Mouse (Mus musculus): Measurements from ENCODE around the gene Srcap.
"Not testable (repeated sequence)": the region's sequence is repeated elsewhere in the genome, so short reads cannot be mapped to it uniquely, and the experiment has no call there.

Srcap gene

DNA sequence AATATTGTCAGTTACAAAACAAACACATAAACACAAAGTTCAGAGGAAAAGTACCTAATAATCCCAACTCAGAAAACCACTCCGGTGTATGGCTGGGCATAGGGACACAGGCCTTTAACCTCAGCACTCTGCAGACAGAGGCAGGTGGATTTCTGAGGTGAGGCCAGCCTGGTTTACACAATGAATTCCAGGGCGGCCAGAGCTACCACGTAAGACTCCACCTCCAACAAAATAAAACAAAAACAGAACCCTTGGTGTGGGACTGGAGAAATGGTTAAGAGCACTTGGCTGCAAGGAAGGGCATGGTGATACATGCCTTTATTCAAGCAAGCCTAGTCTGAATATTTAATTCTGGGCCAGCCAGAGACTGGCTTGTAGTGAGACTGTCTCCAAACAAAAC, 19.9 kb upstream of the Srcap start:
- no peak for DNase-seq

DNA sequence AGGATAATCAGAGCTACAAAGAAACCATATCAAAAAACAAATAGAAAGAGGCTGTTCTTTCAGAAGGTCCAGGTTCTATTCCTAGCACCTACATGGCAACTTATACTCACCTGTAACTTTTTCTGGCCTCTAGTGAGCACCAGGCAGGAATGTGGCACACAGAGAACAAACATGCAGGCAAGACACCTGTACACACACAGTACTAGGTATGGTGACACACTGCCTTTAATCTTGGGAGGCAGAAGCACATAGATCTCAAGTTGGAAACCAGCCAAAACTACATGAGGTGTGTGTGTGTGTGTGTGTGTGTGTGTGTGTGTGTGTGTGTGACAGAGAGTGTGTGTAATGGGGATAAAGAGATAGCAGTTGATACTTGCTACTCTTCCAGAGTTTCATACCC, 17.1 kb upstream of the Srcap start:
- no peak for DNase-seq

DNA sequence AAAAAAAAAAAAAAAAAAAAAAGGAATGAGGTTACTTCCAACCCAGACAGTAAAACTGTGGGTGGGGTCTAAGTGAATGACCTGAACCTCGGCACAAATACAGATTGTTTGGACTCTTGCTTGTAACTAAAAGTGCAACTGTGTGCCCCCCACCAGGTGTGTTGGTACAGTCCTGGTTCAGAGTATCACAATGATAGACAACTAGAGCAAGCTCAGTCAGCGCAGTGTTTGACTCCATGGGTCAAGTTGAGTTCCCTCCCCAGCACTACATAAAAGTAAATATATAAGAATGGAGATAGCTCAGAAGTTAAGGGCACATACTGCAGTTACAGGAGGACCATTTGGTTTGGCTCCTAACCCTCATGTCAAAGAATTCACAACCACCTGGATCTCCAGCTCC, 14.4 kb upstream of the Srcap start:
- no peak for DNase-seq

DNA sequence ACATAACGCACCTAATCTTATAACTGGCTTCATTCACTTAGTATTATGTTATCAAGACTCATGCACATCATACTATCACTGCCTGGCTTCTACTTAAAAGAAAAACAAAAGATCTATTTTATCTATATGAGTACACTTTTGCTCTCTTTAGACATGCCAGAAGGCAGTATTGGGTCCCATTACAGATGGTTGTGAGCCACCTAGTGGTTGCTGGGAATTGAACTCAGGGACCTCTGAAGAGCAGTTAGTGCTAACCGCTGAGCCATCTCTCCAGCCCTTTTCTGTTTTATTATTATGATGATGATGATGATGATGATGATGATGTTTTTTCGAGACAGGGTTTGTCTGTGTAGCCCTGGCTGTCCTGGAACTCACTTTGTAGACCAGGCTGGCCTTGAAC, 13.4 kb upstream of the Srcap start:
- no peak for DNase-seq

DNA sequence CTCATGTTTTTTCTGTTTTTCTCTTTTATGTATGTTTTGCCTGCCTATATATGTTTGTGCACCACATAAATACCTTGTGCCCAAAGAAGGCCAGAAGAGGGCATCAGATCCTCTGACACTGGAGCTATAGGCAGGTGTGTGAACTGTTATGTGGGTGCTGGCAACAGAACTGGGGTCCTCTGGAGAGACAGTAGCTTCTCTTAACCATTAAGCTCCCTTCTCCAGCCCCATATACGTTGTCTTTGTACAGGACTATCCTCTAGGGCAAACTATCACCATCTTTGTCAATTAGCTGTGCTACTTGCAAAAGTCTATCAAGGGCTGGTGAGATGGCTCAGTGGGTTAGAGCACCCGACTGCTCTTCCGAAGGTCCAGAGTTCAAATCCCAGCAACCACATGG, 3.5 kb upstream of the Srcap start:
- DNase-seq = no peak

DNA sequence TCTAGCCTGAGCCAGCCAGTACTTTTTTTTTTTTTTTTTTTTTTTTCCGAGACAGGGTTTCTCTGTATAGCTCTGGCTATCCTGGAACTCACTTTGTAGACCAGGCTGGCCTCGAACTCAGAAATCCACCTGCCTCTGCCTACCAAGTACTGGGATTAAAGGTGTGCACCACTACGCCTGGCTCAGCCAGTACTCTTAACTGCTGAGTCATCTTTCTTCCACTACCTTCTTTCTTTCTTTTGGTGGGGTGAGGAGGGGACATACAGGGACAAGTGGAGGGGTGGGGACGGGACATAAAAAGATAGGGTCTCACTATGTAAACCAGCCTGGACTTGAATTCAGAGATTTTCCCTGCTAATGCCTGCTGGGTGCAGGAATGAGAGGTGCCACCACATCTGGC, 2.0 kb upstream of the Srcap start:
- DNase-seq = not testable (repeated sequence)

DNA sequence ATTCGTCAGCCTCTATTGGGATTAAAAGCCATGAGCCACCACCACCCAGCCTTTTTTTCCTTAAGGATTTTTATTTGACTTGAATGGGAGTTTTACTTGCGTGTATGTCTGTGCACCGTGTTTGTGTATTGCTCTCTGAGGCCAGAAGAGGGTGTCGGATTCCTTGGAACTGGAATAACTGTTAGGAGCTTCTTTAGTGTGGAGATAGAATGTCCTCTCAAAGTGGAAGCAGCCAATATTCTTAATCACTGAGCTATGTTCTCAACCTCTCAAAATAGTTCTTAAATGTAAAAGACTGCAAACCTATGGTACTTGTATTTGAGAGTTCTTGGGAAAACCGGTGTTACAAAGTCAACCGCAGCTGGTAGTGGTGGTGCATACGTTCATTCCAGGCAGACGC, 542 bp upstream of the Srcap start:
- DNase-seq = peak; percentile 41

DNA sequence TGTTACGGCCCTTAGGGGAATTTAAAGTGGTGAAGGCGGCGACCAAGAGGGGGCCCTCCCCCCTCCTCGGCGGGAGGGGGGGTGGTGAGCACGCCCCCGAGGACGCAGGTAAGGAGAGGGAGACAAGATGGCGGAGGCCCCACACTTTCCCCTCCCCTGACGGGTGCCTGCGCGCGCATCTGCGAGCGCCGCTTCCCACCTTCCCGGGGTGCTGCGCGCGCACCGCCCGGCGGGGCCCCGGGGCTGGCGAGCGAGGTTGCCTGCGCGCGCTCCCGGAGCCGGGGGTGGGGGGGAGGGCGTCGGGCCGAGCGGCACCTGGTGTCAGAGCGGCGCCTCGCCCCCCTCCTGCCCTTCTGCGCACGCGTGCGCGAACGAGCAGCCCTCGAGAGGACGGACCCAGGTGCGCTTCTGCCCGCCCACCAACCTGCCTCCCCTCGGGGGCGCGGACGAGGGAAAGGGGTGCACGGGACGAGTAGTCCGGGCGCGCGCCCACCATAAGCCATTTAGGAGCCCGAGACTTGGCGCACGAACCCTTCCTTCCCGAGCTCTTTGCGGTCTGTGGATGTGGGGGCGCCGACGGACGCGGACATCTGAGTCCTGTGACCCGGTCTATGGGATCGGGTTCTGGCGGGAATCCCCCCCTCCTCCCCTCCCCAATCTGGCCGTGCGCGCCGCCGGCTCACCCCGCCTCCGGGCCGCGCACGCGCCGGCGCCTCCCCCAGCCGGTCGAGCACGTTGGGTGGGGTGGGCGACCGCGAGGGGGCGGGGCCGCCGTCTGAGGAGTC, 640 bp downstream of the Srcap start:
- DNase-seq = peak; percentile 95

DNA sequence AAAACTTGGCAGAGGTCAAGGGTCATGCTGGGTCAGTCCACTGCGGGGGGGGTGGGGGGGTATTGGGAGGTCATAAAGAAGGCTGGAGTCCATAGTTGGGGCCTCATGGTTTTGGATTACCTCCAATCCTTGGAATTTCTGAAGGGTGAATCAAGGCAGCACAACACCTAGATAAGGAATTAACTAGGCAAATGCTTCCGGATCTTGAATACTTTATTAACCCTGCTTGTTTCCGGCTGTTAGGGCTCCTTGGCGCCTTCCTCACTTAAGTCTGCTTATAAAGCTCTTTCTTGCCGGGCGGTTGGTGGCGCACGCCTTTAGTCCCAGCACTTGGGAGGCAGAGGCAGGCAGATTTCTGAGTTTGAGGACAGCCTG, 1.2 kb downstream of the Srcap start:
- no peak for DNase-seq

DNA sequence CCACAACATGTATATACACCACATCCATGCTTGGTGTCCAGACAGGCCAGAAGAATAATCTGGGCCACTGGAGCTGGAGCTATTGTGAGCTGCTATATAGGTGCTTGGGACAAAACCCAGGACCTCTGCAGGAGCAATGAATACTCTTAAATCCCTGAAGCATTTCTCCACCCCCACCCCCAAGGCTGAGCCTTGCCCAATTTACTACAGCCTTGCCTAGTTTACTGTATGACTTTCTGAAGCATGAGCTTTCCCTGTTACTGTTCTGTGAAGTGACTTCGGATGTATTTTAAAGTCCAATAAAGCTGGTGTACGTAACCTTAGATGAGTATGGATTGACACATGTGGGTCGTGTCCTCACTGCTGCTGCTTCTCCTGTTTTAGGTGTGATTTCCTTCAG, 2.0 kb downstream of the Srcap start:
- DNase-seq = peak; percentile 37

DNA sequence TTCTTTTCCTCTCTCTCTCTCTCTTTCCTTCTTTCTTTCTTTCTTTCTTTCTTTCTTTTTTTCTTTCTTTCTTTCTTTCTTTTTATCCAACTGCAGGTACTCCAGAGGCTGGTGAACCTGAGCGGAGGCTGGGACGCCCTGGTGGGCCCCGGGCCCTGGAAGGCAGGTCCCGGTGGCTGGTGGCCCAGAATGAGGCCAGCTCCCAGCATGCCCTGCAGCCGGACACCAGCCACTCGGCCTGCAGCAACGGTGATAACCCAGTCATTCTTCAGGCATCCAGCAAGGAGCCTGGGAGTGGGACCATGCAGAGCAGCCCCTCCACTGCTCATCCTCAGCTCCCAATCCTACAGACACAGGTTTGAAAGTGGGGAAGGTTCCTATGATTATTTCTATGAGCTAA, 4.1 kb downstream of the Srcap start:
- DNase-seq = peak; percentile 33

DNA sequence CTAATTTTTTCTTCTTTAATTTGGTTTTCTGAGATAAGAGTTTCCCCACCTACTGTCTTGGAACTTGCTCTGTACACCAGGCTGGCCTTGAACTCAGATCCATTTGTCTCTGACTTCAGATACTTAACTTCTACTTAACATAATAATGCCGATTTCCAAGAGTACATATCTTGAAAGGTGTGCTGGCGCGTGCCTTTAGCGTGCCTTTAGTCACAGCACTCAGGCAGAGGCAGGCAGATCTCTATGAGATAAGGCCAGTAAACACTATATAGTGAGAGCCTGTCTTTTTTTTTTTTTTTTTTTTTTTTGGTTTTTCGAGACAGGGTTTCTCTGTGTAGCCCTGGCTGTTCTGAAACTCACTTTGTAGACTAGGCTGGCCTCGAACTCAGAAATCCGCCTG, 4.6 kb downstream of the Srcap start:
- no peak for DNase-seq

DNA sequence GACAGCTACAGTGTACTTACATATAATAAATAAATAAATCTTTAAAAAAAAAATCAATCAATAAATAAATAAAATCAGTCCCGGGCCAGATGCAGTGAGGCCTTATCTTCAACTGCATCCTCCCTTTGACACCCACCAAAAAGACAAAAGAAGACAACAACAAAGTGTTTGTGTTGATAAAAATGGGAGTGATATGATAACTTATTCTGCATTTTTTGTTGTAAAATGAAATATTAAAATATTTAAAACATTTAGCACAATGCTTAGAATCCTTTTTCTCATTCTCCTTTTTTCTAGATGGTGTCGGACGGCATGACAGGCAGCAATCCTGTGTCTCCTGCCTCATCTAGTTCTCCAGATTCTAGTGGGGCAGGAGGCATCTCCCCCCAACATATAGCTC, 7.5 kb downstream of the Srcap start, which contains the start of gene Gm42715:
Gene Gm42715 (plus strand): TSS at position 301 of the 400 bp plus-strand sequence.
- no peak for DNase-seq

DNA sequence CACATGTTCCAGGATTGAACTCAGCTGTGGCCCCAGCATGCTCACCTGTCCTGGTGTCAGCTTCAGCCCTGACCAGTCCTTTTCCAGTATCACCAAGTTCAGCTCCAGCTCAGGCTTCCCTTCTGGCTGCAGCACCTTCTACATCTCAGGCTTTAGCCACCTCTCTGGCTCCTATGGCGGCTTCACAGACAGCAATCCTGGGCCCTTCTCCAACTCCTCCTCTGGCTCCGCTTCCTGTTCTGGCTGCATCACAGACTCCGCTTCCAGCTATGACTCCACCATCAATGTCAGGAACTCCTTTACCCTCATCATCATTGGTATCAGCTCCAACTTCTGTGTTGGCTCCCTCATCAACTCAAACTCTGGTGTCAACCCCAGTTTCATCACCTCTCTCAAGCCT, 29.9 kb downstream of the Srcap start:
- DNase-seq = peak; percentile 36

DNA sequence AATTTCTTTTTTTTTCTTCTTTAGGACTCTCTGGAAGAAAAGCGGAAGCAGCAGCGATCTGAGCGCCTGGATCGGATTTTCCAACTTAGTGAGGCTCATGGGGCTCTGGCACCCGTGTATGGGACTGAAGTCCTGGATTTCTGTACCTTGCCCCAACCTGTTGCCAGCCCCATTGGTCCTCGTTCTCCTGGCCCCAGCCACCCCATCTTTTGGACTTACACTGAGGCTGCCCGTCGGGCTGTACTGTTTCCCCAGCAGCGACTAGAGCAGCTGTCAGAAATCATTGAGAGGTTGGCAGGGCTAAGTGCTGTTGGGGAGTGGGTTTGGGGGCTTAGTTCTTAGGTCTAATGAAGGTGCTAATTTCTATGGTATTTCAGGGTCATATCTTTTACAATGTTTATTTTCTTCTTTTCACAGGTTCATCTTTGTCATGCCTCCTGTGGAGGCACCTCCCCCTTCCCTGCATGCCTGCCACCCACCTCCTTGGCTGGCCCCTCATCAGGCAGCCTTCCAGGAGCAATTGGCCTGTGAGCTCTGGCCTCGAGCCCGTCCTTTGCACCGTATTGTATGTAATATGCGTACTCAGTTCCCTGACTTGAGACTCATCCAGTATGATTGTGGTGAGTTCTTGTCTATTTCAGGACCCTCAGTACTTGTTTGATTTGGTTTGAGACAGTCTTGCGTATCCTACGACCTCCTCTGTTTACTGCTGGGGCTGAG, 37.5 kb downstream of the Srcap start:
- peak; percentile 82 for DNase-seq

DNA sequence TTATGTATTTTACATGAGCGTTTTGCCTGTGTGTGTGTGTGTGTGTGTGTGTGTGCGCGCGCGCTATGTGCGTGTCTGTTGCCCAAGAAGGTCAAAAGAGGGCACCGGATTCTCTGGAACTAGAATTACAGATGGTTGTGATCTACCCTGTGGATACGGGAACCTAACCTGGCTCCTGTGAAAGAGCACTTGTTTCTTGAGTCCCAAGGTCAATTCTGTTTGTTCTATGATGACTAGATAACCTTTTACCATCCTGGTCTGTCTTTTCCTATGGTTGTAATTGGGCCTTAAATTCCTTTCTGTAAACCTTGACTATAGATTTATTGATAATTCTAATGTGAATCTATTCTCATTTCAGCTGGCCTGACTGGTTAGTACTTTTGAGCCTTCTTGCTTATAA, 39.8 kb downstream of the Srcap start:
- DNase-seq = no peak

DNA sequence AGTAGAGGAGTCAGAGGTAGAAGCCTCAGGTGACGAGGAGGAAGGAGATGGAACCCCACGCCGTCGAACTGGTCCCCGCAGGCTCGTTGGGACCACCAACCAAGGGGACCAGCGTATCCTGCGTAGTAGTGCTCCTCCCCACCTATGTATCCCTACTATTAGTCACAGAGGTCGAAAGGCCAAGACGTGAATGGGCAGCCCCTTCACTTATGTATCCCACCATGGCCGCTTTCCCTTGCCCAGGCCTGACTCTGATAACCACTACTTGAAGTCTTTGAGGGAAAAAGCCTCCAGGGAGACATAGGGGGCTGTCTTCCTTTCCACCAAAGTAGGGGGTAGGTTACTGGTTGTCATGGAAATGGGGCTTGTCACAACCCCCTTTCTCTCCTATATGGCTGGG, 48.8 kb downstream of the Srcap start:
- DNase-seq = no peak

DNA sequence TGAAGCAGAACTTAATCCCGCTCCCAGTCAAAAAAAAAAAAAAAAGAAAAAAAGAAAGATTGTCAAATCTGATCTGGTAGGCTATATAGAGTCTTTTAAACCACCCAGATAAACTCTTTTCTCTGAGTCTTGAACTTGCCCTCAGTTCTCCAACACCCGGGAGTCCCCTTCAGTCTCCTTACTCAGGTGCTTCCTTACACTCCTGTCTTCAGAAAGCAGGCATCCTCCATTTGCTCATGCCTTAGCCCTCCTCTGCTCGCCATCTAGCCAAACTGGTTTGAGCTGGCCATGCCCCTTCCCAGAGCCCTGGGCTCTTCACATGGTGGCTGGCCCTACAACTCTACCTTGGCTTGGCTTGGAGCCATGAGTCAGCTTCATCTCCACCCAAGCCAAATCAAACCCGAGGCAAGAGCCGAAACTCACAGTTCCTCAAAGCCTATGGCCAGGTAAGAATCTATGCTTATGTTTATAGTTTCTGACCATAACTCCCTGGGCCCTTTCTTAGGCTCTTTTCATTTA, 49.6 kb downstream of the Srcap start, which contains the start of gene Tmem265:
Gene Tmem265 (plus strand): TSS at position 51 of the 519 bp plus-strand sequence.
- no peak for DNase-seq

DNA sequence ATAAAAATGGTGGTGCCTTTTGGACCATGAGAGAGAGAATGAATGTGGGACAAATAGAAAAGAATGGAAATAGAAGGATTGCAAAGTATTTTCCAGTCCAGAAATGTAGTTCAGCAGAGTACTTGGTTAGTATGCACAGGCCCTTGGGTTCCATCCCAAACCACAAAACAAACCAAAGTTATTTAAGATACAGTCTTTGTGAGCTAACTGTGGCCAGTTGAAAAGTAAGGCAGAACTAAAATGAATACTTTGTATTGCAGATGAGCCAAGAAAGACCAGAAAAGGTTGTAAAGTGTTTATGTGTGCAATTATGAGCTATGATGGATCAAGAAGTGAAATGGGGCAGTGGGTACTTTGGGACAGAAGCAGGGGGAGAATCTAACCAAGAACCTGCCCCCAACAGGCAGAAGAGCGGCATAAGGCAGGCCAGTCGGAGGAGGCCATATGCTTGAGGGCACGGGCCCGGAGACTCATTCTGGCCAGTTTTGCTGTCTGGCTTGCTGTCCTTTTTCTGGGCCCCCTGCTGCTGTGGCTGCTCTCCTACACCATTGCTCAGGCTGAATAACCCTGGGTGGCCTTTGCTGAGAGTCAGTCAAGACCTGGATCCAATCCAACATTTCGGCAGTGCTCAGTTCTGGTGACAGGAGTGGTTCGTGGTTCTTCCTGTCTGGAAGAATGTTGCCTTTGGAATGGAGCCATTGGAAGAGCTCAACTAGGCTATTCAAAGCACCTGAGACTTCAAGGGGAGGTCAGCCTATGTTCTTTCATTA, 52.8 kb downstream of the Srcap start:
- DNase-seq = peak; percentile 98

DNA sequence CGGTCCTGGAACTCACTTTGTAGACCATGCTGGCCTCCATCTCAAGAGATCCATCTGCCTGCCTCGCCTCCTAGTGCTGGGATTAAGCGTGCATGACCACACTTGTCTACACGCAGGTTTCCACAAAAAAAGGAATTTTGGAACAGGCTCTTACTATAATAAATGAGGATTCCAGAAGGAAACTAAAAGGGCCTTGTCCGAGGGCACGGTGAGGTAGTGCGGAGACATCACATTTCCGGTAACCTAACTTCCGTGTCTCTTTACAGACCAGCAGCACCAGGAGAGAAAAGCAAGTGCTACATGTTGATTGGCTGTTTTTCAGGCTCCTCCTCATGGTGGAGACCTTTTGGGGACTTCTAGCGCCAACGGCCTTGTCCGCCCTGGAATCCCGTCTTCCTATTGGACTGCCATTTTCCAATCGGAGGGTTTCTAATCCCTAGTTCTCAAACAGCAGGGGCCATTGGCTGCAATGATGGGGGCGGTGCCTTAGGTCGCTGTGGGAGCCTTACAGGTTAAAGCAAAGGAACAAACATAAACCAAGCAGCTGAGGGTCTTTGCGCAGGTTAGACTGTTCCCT, 61.2 kb downstream of the Srcap start, which contains the start of gene Phkg2:
Gene Phkg2 (plus strand): TSS at position 446 of the 577 bp plus-strand sequence.
- peak; percentile 97 for DNase-seq

DNA sequence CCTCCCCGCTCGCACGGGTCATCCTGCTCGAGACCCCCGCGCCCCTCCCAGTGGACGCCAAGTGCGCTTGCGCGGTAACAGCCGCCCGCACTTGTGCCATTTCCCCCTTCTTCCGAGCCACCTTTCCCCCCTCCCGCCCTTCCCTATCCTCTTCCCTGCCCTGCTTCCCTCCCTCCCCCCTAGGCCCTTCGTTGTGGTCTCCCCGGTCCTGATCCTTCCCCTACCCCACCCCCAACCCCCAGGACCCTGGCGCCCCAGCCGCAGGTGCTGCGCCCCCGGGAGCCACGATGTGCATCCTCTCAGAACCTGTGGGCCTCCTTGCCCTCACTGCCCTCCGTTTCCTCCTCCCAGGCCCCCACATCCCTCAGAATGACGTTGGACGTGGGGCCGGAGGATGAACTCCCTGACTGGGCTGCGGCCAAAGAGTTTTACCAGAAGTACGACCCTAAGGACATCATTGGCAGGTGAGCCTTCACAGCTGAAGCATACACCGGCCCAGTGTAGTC, 61.8 kb downstream of the Srcap start:
- DNase-seq = peak; percentile 66

DNA sequence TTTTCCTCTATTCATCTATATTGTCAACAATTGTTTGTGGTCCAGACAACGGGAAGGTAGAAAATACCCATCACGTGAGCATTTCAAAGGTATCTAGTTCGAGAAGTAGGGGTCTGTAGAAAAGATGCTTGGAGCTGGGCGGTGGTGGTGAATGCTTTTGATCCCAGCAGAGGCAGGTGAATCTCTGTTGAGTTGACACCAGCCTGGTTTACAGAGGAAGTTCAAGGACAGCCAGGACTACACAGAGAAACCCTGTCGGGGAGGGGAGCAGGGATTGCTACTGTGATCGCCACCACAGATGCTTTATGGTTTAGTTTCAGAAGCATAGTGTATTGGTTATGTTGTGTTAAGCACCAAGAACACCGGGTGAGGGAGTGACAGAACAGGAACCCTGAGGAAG, 62.3 kb downstream of the Srcap start:
- DNase-seq = no peak

DNA sequence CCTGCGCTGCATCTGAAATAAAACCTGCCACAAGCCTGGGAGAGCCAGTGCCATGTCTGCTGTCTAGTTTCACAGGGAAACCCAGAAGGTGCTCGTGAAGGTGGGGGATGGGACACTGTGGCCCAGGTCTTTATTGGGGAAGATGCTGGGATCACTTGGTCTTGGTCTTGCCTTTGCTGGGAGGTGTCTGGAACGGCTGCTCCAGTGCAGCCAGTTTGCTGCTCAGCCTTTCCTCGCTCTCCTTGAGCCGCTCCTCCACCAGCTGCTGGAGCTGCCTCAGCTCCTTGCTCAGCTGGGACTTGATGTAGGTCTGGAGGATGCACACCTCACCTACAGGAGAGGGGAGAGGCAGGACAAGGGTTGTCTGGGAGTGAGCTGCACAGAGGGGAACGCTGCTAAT, 71.5 kb downstream of the Srcap start:
- DNase-seq = no peak
